Mouse (Mus musculus) intestine, embryonic 14.5 days (tissue): ENCODE measurements at regions not wholly inside any gene's neighbourhood (a gene's known extent, or its start where the extent isn't known, plus 50 kb on each side); places are given as distances from the start of the nearest gene placed in this dataset.

Experiments used
- ATAC-seq: fragments of 200-750 bp; cut with Nextera tagmentation; replicated peaks from 2 replicates; pipeline ENCODE4 v1.8.0; 2017; ENCODE audit warnings: low read depth, moderate number of reproducible peaks, moderate TSS enrichment, moderate library complexity; ENCODE audit not compliant: low FRiP score, low TSS enrichment
- DNase-seq: peaks from one replicate; pipeline ENCODE4 v3.0.0-alpha.2; 2018; ENCODE audit warnings: low spot score
- H3K27ac ChIP-seq: fragments of 300-500 bp; sonication (generic); 2 replicates; pipeline ENCODE4 v1.5.1; 2014; ENCODE audit warnings: low read depth, mild to moderate bottlenecking, control low read depth
- H3K27me3 ChIP-seq: fragments of 300-500 bp; sonication (generic); replicated peaks from 2 replicates; pipeline ENCODE4 v1.6.1; 2014; ENCODE audit warnings: low read length, control low read depth; ENCODE audit not compliant: control insufficient read depth, insufficient read depth
- H3K36me3 ChIP-seq: fragments of 300-500 bp; sonication (generic); 2 replicates; pipeline ENCODE4 v1.6.1; 2014; ENCODE audit warnings: low read length, control low read depth; ENCODE audit not compliant: control insufficient read depth, insufficient read depth
- H3K4me1 ChIP-seq: fragments of 300-500 bp; sonication (generic); replicated peaks from 2 replicates; pipeline ENCODE4 v1.6.1; 2014; ENCODE audit warnings: low read length, control low read depth, mixed read lengths; ENCODE audit not compliant: control insufficient read depth, insufficient read depth
- H3K4me2 ChIP-seq: fragments of 300-500 bp; sonication (generic); 2 replicates; pipeline ENCODE4 v1.6.1; 2014; ENCODE audit warnings: low read length
- H3K4me3 ChIP-seq: fragments of 300-500 bp; sonication (generic); 2 replicates; pipeline ENCODE4 v1.5.1; 2014; ENCODE audit warnings: low read depth, low read length, control low read depth, mixed read lengths
- H3K9ac ChIP-seq: fragments of 300-500 bp; sonication (generic); 2 replicates; pipeline ENCODE4 v1.6.1; 2014; ENCODE audit warnings: mild to moderate bottlenecking, low read length
- H3K9me3 ChIP-seq: fragments of 300-500 bp; sonication (generic); 2 replicates; pipeline ENCODE4 v1.6.1; 2016; ENCODE audit warnings: low read length, control low read depth; ENCODE audit not compliant: control insufficient read depth
- WGBS: fragments of 180-500 bp; shearing (Covaris S2); extraction: QIAGEN DNeasy Blood & Tissue Kit; methylation state at CpG from one replicate; pipeline ENCODE4 v1.1.7; 2014; 5-methylcytosine and 5-hydroxymethylcytosine counted together

- H3K4me3 ChIP-seq: no peak overlapping the region
- H3K36me3 ChIP-seq: no peaks in the 10 kb centered on the region
- DNase-seq (no peak), ATAC-seq (no peak)
- H3K9ac ChIP-seq: no peak overlapping the region
- H3K27ac ChIP-seq: no peak overlapping the region
- H3K9me3 ChIP-seq: no peaks in the 10 kb centered on the region
- no peaks in the 10 kb centered on the region for H3K27me3 ChIP-seq
- 0 out of 2 replicates have a peak, but pooled peaks cover 3% of the 10 kb centered on the region for H3K4me1 ChIP-seq
- no peak overlapping the region for H3K4me2 ChIP-seq
Observed at GRCm38 (mm10) chr16:15196855-15197254, 120.4 kb upstream of the Gm21897 start.

- H3K9ac ChIP-seq: no peak overlapping the region
- no peak overlapping the region for H3K27ac ChIP-seq
- no peaks in the 10 kb centered on the region for H3K27me3 ChIP-seq
- H3K9me3 ChIP-seq: no peaks in the 10 kb centered on the region
- 100% methylated on average over 2 of the region's 2 CpGs for WGBS
- no peaks in the 10 kb centered on the region for H3K36me3 ChIP-seq
- DNase-seq (no peak), ATAC-seq (no peak)
- no peak overlapping the region for H3K4me3 ChIP-seq
- H3K4me2 ChIP-seq: no peak overlapping the region
- no peaks in the 10 kb centered on the region for H3K4me1 ChIP-seq
Observed at GRCm38 (mm10) chr16:15215921-15216320, 101.3 kb upstream of the Gm21897 start.

GRCm38 (mm10) chr16:15220961-15221547 is 96.2 kb upstream of the Gm21897 start:
- Histone ChIP-seq H3K4me2 (no peak overlapping the region), H3K36me3 (no peaks in the 10 kb centered on the region), H3K9me3 (no peaks in the 10 kb centered on the region), H3K9ac (no peak overlapping the region), H3K27me3 (no peaks in the 10 kb centered on the region), H3K4me1 (no peaks in the 10 kb centered on the region), H3K27ac (no peak overlapping the region), H3K4me3 (no peak overlapping the region)
- ATAC-seq: no peak
- no peak for DNase-seq
- WGBS: 45% methylated on average over 4 of the region's 4 CpGs

GRCm38 (mm10) chr16:15237836-15238235 is 79.4 kb upstream of the Gm21897 start:
- ATAC-seq (no peak), DNase-seq (no peak)
- Histone ChIP-seq H3K36me3 (no peaks in the 10 kb centered on the region), H3K4me2 (no peak overlapping the region), H3K9ac (no peak overlapping the region), H3K27me3 (no peaks in the 10 kb centered on the region), H3K4me3 (no peak overlapping the region), H3K9me3 (no peaks in the 10 kb centered on the region), H3K4me1 (no peaks in the 10 kb centered on the region), H3K27ac (no peak overlapping the region)

- H3K4me2 ChIP-seq: no peak overlapping the region
- H3K9ac ChIP-seq: no peak overlapping the region
- H3K9me3 ChIP-seq: no peaks in the 10 kb centered on the region
- H3K36me3 ChIP-seq: no peaks in the 10 kb centered on the region
- no peak for ATAC-seq
- DNase-seq: no peak
- H3K27ac ChIP-seq: no peak overlapping the region
- no peaks in the 10 kb centered on the region for H3K27me3 ChIP-seq
- H3K4me1 ChIP-seq: no peaks in the 10 kb centered on the region
- H3K4me3 ChIP-seq: no peak overlapping the region
Observed at GRCm38 (mm10) chr16:15238449-15238848, 78.8 kb upstream of the Gm21897 start.

GRCm38 (mm10) chr16:15250186-15250585 is 67.1 kb upstream of the Gm21897 start:
- Histone ChIP-seq H3K4me1 (peaks cover 8% of the 10 kb centered on the region), H3K9me3 (no peaks in the 10 kb centered on the region), H3K36me3 (no peaks in the 10 kb centered on the region), H3K27ac (no peak overlapping the region), H3K4me2 (no peak overlapping the region), H3K9ac (no peak overlapping the region), H3K4me3 (no peak overlapping the region), H3K27me3 (no peaks in the 10 kb centered on the region)
- DNase-seq: no peak
- ATAC-seq: no peak

- H3K9ac ChIP-seq: no peak overlapping the region
- peaks cover 8% of the 10 kb centered on the region for H3K4me1 ChIP-seq
- no peaks in the 10 kb centered on the region for H3K9me3 ChIP-seq
- WGBS: 63% methylated on average over 2 of the region's 2 CpGs
- H3K4me2 ChIP-seq: no peak overlapping the region
- no peak overlapping the region; the same call in 1 of the 2 replicates for H3K27ac ChIP-seq
- H3K36me3 ChIP-seq: no peaks in the 10 kb centered on the region
- H3K4me3 ChIP-seq: no peak overlapping the region
- ATAC-seq (no peak), DNase-seq (no peak)
- H3K27me3 ChIP-seq: no peaks in the 10 kb centered on the region
Observed at GRCm38 (mm10) chr16:15251686-15252085, 65.6 kb upstream of the Gm21897 start.

GRCm38 (mm10) chr16:15252666-15253347 is 64.5 kb upstream of the Gm21897 start:
- Histone ChIP-seq H3K4me2 (no peak overlapping the region), H3K27me3 (no peaks in the 10 kb centered on the region), H3K4me1 (peaks cover 8% of the 10 kb centered on the region), H3K9ac (no peak overlapping the region), H3K27ac (peak overlapping the region; percentile 67), H3K4me3 (no peak overlapping the region), H3K36me3 (no peaks in the 10 kb centered on the region), H3K9me3 (no peaks in the 10 kb centered on the region)
- DNase-seq: no peak
- ATAC-seq: no peak
- 49% methylated on average over 6 of the region's 6 CpGs for whole genome bisulfite sequencing

- Histone ChIP-seq H3K36me3 (no peaks in the 10 kb centered on the region), H3K4me3 (no peak overlapping the region), H3K4me2 (no peak overlapping the region), H3K9me3 (no peaks in the 10 kb centered on the region), H3K9ac (no peak overlapping the region), H3K4me1 (peaks cover 8% of the 10 kb centered on the region), H3K27ac (peak overlapping the region; percentile 67), H3K27me3 (no peaks in the 10 kb centered on the region)
- DNase-seq: no peak
- ATAC-seq: no peak
- WGBS: 37% methylated on average over 3 of the region's 3 CpGs
Observed at GRCm38 (mm10) chr16:15253348-15253693, 63.9 kb upstream of the Gm21897 start.
